Mouse (Mus musculus): ENCODE results near the gene Spats1. TPM values are rescaled to one million over a fixed set of nuclear protein-coding genes. Genes with fewer than 3 reads are reported as not detected.
"Not testable (repeated sequence)": the region's sequence is repeated elsewhere in the genome, so short reads cannot be mapped to it uniquely, and the experiment has no call there.

Spats1 gene
- polyA plus RNA-seq, 1 experiment from 2014 or later, result 0.27 TPM

DNA sequence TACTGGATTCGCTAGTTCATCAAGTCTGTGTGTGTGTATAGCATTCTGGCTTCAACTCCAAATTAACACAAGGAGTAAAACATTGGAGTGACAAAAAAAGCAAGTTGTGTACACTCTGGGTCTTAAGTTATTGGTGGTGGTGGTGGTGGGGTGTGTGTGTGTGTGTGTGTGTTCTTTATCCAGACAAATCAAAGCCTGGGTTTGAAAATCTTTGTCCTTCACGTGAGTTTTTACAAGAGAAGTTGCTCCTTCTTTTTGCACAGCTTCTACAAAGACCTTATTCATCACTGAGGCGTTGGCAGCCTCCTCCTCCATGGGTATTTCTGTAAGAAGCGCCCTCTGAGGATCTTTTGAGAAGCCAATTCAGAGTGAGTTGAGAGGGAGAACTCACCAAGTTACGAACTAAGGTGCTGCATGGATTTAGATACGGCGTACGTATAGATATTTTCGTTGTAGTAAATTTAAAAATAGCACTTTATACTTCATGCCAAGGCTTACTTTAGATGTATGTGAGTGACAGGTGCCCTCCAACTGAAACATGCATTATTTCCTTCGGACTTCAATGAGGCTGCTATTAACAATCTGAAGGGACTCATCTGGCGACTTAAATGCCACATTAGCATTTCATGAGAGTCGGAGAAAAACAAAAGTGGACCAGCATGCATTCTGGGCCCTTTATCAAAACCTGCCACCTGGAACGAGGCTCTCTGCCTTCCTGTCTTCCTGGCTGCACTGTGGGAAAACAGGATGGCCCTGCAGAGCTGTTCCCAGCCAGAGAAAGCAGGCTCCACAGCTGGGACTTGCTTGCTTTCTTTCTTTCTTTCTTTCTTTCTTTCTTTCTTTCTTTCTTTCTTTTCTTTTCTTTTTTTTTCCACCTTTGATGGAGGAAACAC lies 18.7 kb downstream of the Spats1 start:
- H3K4me3 ChIP-seq (ENCODE audit: low read length), result no peak overlapping the region
- no peak overlapping the region for H3K9ac ChIP-seq (ENCODE audit: low read depth, low read length)
- WGBS, result 65% methylated on average over 13 of the region's 13 CpGs
- no peaks in the 10 kb centered on the region for H3K4me1 ChIP-seq (ENCODE audit: control insufficient read depth, insufficient read depth, low read length)
- H3K9me3 ChIP-seq (ENCODE audit: control insufficient read depth, low read length), result no peaks in the 10 kb centered on the region
- H3K27ac ChIP-seq (ENCODE audit: low read length), result no peak overlapping the region
- ATAC-seq, result no peak
- H3K36me3 ChIP-seq (ENCODE audit: control insufficient read depth, insufficient read depth, low read length), result no peaks in the 10 kb centered on the region
- H3K4me2 ChIP-seq (ENCODE audit: low read depth, low read length), result no peak overlapping the region
- no peaks in the 10 kb centered on the region for H3K27me3 ChIP-seq (replicated peaks; ENCODE audit: control insufficient read depth, insufficient read depth, low read length)

- H3K9ac ChIP-seq (ENCODE audit: low read depth, low read length); H3K36me3 ChIP-seq (ENCODE audit: control insufficient read depth, insufficient read depth, low read length); H3K9me3 ChIP-seq (ENCODE audit: control insufficient read depth, low read length); H3K4me1 ChIP-seq (ENCODE audit: control insufficient read depth, insufficient read depth, low read length); H3K4me2 ChIP-seq (ENCODE audit: low read depth, low read length); H3K27ac ChIP-seq (ENCODE audit: low read length); H3K4me3 ChIP-seq (ENCODE audit: low read length); ATAC-seq; H3K27me3 ChIP-seq (replicated peaks; ENCODE audit: control insufficient read depth, insufficient read depth, low read length): not testable (repeated sequence)
- WGBS, result 77% methylated on average over 8 of the region's 9 CpGs
These were observed 19.4 kb downstream of the Spats1 start for GRCm38 (mm10) chr17:45455783-45456182.

DNA sequence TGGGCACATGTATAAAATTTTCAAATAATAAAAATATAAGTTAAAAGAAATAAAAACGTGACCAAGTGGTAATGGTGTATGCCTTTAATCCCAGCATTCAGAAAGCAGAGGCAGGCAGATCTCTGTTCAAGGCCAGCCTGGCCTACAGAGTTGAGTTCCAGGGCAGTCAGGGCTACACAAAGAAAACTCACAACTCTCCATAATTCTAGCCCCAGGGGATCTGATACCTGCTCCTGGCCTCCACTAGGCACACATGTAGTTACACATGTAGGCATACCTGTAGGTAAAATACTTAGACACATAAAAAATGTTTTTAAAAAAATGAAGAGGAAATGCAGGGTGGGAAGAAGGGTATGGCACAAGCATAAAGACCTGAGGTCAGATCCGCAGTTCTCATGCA lies 20.4 kb downstream of the Spats1 start:
- Histone ChIP-seq H3K27ac (ENCODE audit: low read length) (no peak overlapping the region), H3K4me3 (ENCODE audit: low read length) (no peak overlapping the region), H3K9ac (ENCODE audit: low read depth, low read length) (no peak overlapping the region), H3K27me3 (replicated peaks; ENCODE audit: control insufficient read depth, insufficient read depth, low read length) (no peaks in the 10 kb centered on the region), H3K36me3 (ENCODE audit: control insufficient read depth, insufficient read depth, low read length) (no peaks in the 10 kb centered on the region), H3K4me2 (ENCODE audit: low read depth, low read length) (no peak overlapping the region), H3K4me1 (ENCODE audit: control insufficient read depth, insufficient read depth, low read length) (no peaks in the 10 kb centered on the region), H3K9me3 (ENCODE audit: control insufficient read depth, low read length) (no peaks in the 10 kb centered on the region)
- 85% methylated on average over 2 of the region's 2 CpGs for WGBS
- ATAC-seq, result no peak

DNA sequence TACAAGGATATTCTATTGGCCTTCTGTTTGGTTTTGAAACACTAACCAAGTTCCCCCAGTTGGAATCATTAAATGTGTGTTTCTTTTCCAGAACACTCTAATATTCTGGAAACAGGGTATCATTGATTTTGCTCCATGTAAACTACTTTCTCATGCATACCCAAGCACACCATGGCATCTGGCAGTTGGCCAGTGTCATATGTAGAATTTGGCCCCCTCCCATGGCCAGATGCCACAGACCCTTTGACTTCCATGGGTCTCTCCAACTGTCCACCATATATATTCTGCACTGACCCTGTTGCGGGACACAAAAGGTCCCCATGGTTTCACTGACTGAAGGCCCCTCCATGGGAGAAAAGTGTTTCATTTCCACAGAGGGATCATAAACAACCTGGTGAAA lies 22.9 kb downstream of the Spats1 start:
- 100% methylated on average over 1 of the region's 1 CpGs for WGBS

DNA sequence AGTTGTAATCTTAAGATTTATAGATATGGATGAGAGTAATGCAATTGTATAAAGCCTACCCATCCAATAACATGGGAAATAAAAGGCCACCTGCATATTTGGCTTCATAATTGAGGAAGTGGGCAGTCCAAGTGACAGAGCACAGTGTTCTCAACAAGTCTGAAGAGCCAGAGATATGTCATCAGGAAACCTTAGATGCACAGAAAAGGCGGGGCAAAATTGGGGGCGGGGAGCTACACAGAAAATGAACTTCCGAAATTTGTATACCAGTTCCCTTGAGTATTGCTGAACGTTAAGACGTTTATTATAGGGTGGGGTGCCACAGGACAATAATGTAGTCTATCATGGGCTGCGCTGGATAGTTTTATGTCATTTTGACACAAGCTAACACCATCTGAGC lies 25.1 kb downstream of the Spats1 start:
- no peaks in the 10 kb centered on the region for H3K36me3 ChIP-seq (ENCODE audit: control insufficient read depth, insufficient read depth, low read length)
- ATAC-seq, result no peak

More for the DNA sequence above, 22.9 kb downstream of the Spats1 start:
- H3K4me1 ChIP-seq (ENCODE audit: control insufficient read depth, insufficient read depth, low read length), result no peaks in the 10 kb centered on the region
- H3K27me3 ChIP-seq (replicated peaks; ENCODE audit: control insufficient read depth, insufficient read depth, low read length), result no peaks in the 10 kb centered on the region
- no peaks in the 10 kb centered on the region for H3K36me3 ChIP-seq (ENCODE audit: control insufficient read depth, insufficient read depth, low read length)
- H3K9me3 ChIP-seq (ENCODE audit: control insufficient read depth, low read length), result no peaks in the 10 kb centered on the region
- no peak overlapping the region for H3K27ac ChIP-seq (ENCODE audit: low read length)
- H3K4me2 ChIP-seq (ENCODE audit: low read depth, low read length), result no peak overlapping the region
- no peak overlapping the region for H3K9ac ChIP-seq (ENCODE audit: low read depth, low read length)
- ATAC-seq, result no peak
- no peak overlapping the region for H3K4me3 ChIP-seq (ENCODE audit: low read length)

GRCm38 (mm10) chr17:45449586-45449985 lies 25.6 kb downstream of the Spats1 start:
- Histone ChIP-seq H3K4me2 (ENCODE audit: low read depth, low read length) (no peak overlapping the region), H3K4me1 (ENCODE audit: control insufficient read depth, insufficient read depth, low read length) (no peaks in the 10 kb centered on the region), H3K9me3 (ENCODE audit: control insufficient read depth, low read length) (no peaks in the 10 kb centered on the region), H3K27ac (ENCODE audit: low read length) (no peak overlapping the region), H3K9ac (ENCODE audit: low read depth, low read length) (no peak overlapping the region), H3K4me3 (ENCODE audit: low read length) (no peak overlapping the region), H3K36me3 (ENCODE audit: control insufficient read depth, insufficient read depth, low read length) (no peaks in the 10 kb centered on the region), H3K27me3 (replicated peaks; ENCODE audit: control insufficient read depth, insufficient read depth, low read length) (no peaks in the 10 kb centered on the region)
- 91% methylated on average over 8 of the region's 8 CpGs for WGBS
- no peak for ATAC-seq

More for the DNA sequence above, 25.1 kb downstream of the Spats1 start:
- H3K4me3 ChIP-seq (ENCODE audit: low read length), result no peak overlapping the region
- no peaks in the 10 kb centered on the region for H3K27me3 ChIP-seq (replicated peaks; ENCODE audit: control insufficient read depth, insufficient read depth, low read length)
- H3K27ac ChIP-seq (ENCODE audit: low read length), result no peak overlapping the region
- 93% methylated on average over 6 of the region's 6 CpGs for WGBS
- no peak overlapping the region for H3K4me2 ChIP-seq (ENCODE audit: low read depth, low read length)
- H3K9me3 ChIP-seq (ENCODE audit: control insufficient read depth, low read length), result no peaks in the 10 kb centered on the region
- no peaks in the 10 kb centered on the region for H3K4me1 ChIP-seq (ENCODE audit: control insufficient read depth, insufficient read depth, low read length)
- H3K9ac ChIP-seq (ENCODE audit: low read depth, low read length), result no peak overlapping the region

DNA sequence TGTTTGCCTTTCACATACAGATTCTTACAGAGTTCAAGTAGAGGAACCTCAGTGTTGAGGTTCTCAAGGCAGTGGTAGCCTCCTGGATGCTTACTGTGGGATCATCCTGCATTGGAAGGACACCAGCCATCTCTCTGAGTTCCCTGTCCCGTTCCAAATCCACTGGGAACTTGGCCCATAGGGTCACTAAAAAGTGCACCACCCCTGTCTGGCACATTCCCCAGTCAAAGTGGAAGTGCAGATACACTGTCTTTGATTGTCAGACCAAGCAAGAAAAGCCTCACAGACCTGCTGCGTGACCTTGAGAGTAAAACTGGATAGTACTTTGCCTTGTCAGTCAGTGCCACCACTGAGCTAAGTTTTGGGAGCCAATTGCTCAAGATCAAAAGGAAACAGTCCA lies 28.2 kb downstream of the Spats1 start:
- Histone ChIP-seq H3K4me2 (ENCODE audit: low read depth, low read length) (no peak overlapping the region), H3K4me3 (ENCODE audit: low read length) (no peak overlapping the region), H3K27me3 (replicated peaks; ENCODE audit: control insufficient read depth, insufficient read depth, low read length) (no peaks in the 10 kb centered on the region), H3K4me1 (ENCODE audit: control insufficient read depth, insufficient read depth, low read length) (no peaks in the 10 kb centered on the region), H3K9ac (ENCODE audit: low read depth, low read length) (no peak overlapping the region), H3K27ac (ENCODE audit: low read length) (no peak overlapping the region), H3K36me3 (ENCODE audit: control insufficient read depth, insufficient read depth, low read length) (no peaks in the 10 kb centered on the region), H3K9me3 (ENCODE audit: control insufficient read depth, low read length) (no peaks in the 10 kb centered on the region)
- WGBS, result 90% methylated on average over 2 of the region's 2 CpGs
- no peak for ATAC-seq

DNA sequence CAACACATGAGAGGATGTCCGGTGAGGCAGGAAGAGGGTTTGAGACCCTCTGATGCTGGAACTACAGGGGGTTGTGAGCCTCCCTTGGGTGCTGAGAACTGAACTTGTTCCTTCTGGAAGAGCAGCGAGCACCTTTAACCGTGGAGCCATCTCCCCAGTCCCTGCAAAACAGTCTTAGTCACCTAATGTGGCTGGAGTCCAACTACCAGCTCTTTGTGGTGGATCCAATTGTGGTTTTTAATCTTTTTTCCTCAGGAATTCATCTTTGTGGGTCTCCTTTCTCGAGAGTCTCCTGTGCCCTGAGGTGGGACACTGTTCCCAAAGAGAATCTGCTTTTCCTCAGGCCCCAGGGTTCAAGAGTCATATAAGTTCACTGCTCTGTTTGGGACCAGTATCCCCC lies 29.3 kb downstream of the Spats1 start:
- ATAC-seq, result no peak
- Histone ChIP-seq H3K4me1 (ENCODE audit: control insufficient read depth, insufficient read depth, low read length) (no peaks in the 10 kb centered on the region), H3K27ac (ENCODE audit: low read length) (no peak overlapping the region), H3K36me3 (ENCODE audit: control insufficient read depth, insufficient read depth, low read length) (no peaks in the 10 kb centered on the region), H3K4me2 (ENCODE audit: low read depth, low read length) (no peak overlapping the region), H3K4me3 (ENCODE audit: low read length) (no peak overlapping the region), H3K9me3 (ENCODE audit: control insufficient read depth, low read length) (no peaks in the 10 kb centered on the region), H3K27me3 (replicated peaks; ENCODE audit: control insufficient read depth, insufficient read depth, low read length) (no peaks in the 10 kb centered on the region), H3K9ac (ENCODE audit: low read depth, low read length) (no peak overlapping the region)
- 81% methylated on average over 4 of the region's 4 CpGs for WGBS

DNA sequence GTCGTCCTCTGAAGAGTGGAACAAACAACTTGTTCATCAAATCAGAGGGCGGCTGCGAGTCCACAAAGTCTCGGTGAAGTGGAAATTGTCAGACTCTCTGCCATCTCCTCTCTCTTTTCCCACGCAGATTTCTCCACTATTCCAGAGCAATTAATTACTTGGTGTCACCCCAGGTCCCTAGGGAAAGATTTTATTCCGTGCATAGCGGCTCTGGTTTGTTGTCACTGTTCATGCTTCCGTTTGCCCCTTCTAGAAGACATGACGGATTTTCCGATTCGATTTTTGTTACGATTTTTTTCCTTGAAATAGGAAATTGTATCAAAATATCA lies 41.0 kb downstream of the Spats1 start:
- peak overlapping the region; percentile 98 for H3K27ac ChIP-seq (ENCODE audit: low read length)
- ATAC-seq, result no peak
- H3K4me2 ChIP-seq (ENCODE audit: low read depth, low read length), result peak overlapping the region; percentile 78
- WGBS, result 5% methylated on average over 12 of the region's 12 CpGs
- peaks cover 13% of the 10 kb centered on the region for H3K4me1 ChIP-seq (ENCODE audit: control insufficient read depth, insufficient read depth, low read length)
- no peaks in the 10 kb centered on the region for H3K36me3 ChIP-seq (ENCODE audit: control insufficient read depth, insufficient read depth, low read length)
- peak overlapping the region; percentile 76 for H3K4me3 ChIP-seq (ENCODE audit: low read length)
- no peaks in the 10 kb centered on the region for H3K27me3 ChIP-seq (replicated peaks; ENCODE audit: control insufficient read depth, insufficient read depth, low read length)
- no peaks in the 10 kb centered on the region for H3K9me3 ChIP-seq (ENCODE audit: control insufficient read depth, low read length)
- peak overlapping the region; percentile 94 for H3K9ac ChIP-seq (ENCODE audit: low read depth, low read length)
